In genomic region chr8:70630532-70631381, GRCm38 (mm10) we compare ENCODE assay signal across 8 mouse cellular contexts. TPM values are rescaled to one million over a fixed set of nuclear protein-coding genes. Genes with fewer than 3 reads are reported as not detected.
A peak's percentile ranks its signal among the peaks of the same experiment; 100 is the strongest.
DNase-seq lines count a peak whose midpoint lies in the region; ATAC-seq and TF ChIP-seq lines count a peak whose summit lies in the region.

No protein-coding gene starts in this region.

- DNase-seq in G1E (ENCODE audit: low spot score) = peak; percentile 43
- DNase-seq in adrenal gland, postnatal 36 days = peak; percentile 85 to 89
- DNase-seq in gastrocnemius, postnatal 25 days = peak; percentile 76
- peak; percentile 83 for DNase-seq in kidney, adult 11 months
- no peak for DNase-seq in lung, adult 2 months
- no peak for DNase-seq in thymus, postnatal 10 days (ENCODE audit: low spot score in 2 of 2)
- no peak for DNase-seq in ovary, postnatal 14 days (ENCODE audit: low spot score)

- TF ChIP-seq POLR2A in lung, adult 2 months (IDR thresholded peaks at IDR 0.05; ENCODE audit: borderline replicate concordance, extremely low read depth, low read depth, low read length) = no peak

- WGBS in lung, adult 2 months = 17% methylated on average over 22 of the region's 22 CpGs
- WGBS in neural tube, embryonic 14.5 days = 13% methylated on average over 22 of the region's 22 CpGs

- ATAC-seq in G1E (ENCODE audit: extremely low read depth, insufficient number of reproducible peaks, low FRiP score, poor library complexity, severe bottlenecking) = no peak
- 0 out of 2 replicates have a peak, but pooled peaks have one; percentile 9 for ATAC-seq in neural tube, embryonic 14.5 days (ENCODE audit: low read depth)

- peaks cover 15% of the 10 kb centered on the region for H3K9me3 ChIP-seq in G1E (replicated peaks)
- no peaks in the 10 kb centered on the region for H3K9me3 ChIP-seq in neural tube, embryonic 14.5 days (ENCODE audit: control insufficient read depth, low read length)

- H3K36me3 ChIP-seq in G1E (replicated peaks) = no peaks in the 10 kb centered on the region
- no peaks in the 10 kb centered on the region for H3K36me3 ChIP-seq in neural tube, embryonic 14.5 days (ENCODE audit: control insufficient read depth, insufficient read depth, low read length)

- H3K27ac ChIP-seq in neural tube, embryonic 14.5 days (ENCODE audit: low read depth, low read length) = no peak overlapping the region

- H3K4me3 ChIP-seq in G1E (ENCODE audit: low read depth, low read length) = no peak overlapping the region
- H3K4me3 ChIP-seq in lung, adult 2 months (replicated peaks; ENCODE audit: extremely low read depth, low read depth, low read length) = peak overlapping the region; percentile 1
- H3K4me3 ChIP-seq in neural tube, embryonic 14.5 days (ENCODE audit: low read depth, low read length) = peak overlapping the region; percentile 38; the same call in 1 of the 2 replicates

- no peaks in the 10 kb centered on the region for H3K27me3 ChIP-seq in G1E (ENCODE audit: insufficient read depth, low read length)
- H3K27me3 ChIP-seq in neural tube, embryonic 14.5 days (ENCODE audit: control insufficient read depth, insufficient read depth, low read length) = peaks cover 4% of the 10 kb centered on the region; the same call in 1 of the 2 replicates

- no peak for TF ChIP-seq CTCF in G1E (IDR thresholded peaks at IDR 0.05; ENCODE audit: low read depth, low read length)
- TF ChIP-seq CTCF in lung, adult 2 months (IDR thresholded peaks at IDR 0.05; ENCODE audit: insufficient read depth, low read length) = no peak

- H3K9ac ChIP-seq in neural tube, embryonic 14.5 days (replicated peaks; ENCODE audit: low read depth, low read length) = no peak overlapping the region

- H3K4me1 ChIP-seq in G1E (ENCODE audit: insufficient read depth, low read depth, low read length) = peaks cover 50% of the 10 kb centered on the region
- peaks cover 12% of the 10 kb centered on the region for H3K4me1 ChIP-seq in lung, adult 2 months (ENCODE audit: control insufficient read depth, insufficient read depth, low read length)
- H3K4me1 ChIP-seq in neural tube, embryonic 14.5 days (ENCODE audit: control insufficient read depth, insufficient read depth, low read length) = 0 out of 2 replicates have a peak, but pooled peaks cover 9% of the 10 kb centered on the region

- H3K4me2 ChIP-seq in neural tube, embryonic 14.5 days (ENCODE audit: low read depth, low read length) = no peak overlapping the region

RNA-seq across cellular contexts. Expression of gene Gdf15, which starts 1.5 kb away (rescaled TPM):
- not detected in 2 replicates for total RNA-seq in G1E (2014; fragmentation: Nextera tagmentation)
- total RNA-seq in G1E (2017) = not detected in 2 replicates
- 0.03 and 0.06 TPM in 2 replicates for polyA plus RNA-seq in G1E (2012)
- total RNA-seq in adrenal gland, postnatal 36 days (2021) = 1 to 10 TPM; 5.0 to 6.0 TPM
- under 1 TPM in 1 of 2 experiments, not detected in 1; 0.33 TPM for total RNA-seq in gastrocnemius, postnatal 25 days (2021)
- 5.4 and 6.6 TPM in 2 replicates for polyA plus RNA-seq in lung, adult 2 months (2012; rRNA removed)
- 0.54 TPM in 1 of 2 replicates, not detected in the other for polyA plus RNA-seq in neural tube, embryonic 14.5 days (2014; fragmentation: Nextera tagmentation; extraction: Ambion mirVana)

RNA-seq across cellular contexts. Expression of gene Lrrc25, which starts 14.8 kb away (rescaled TPM):
- total RNA-seq in G1E (2014; fragmentation: Nextera tagmentation) (1.3 and 2.6 TPM in 2 replicates), G1E (2017) (1.2 and 1.6 TPM in 2 replicates)
- 1.6 and 1.7 TPM in 2 replicates for polyA plus RNA-seq in G1E (2012)
- total RNA-seq in adrenal gland, postnatal 36 days (2021) = 1 to 10 TPM; 2.1 to 2.6 TPM
- under 1 TPM; 0.54 to 0.56 TPM for total RNA-seq in gastrocnemius, postnatal 25 days (2021)
- polyA plus RNA-seq in lung, adult 2 months (2012; rRNA removed) = 10.4 and 10.5 TPM in 2 replicates
- polyA plus RNA-seq in neural tube, embryonic 14.5 days (2014; fragmentation: Nextera tagmentation; extraction: Ambion mirVana) = 0.20 and 1.8 TPM in 2 replicates

RNA-seq across cellular contexts. Expression of gene Ssbp4, which starts 22.1 kb away (rescaled TPM):
- total RNA-seq in G1E (2014; fragmentation: Nextera tagmentation) (21.7 and 31.0 TPM in 2 replicates), G1E (2017) (51.7 and 114 TPM in 2 replicates)
- polyA plus RNA-seq in G1E (2012) = 606 and 1,025 TPM in 2 replicates
- total RNA-seq in adrenal gland, postnatal 36 days (2021) = 100 to 1,000 TPM in 1 of 2 experiments, 10 to 100 TPM in 1; 89.7 to 103 TPM
- 10 to 100 TPM; 15.4 to 20.0 TPM for total RNA-seq in gastrocnemius, postnatal 25 days (2021)
- 228 and 351 TPM in 2 replicates for polyA plus RNA-seq in lung, adult 2 months (2012; rRNA removed)
- polyA plus RNA-seq in neural tube, embryonic 14.5 days (2014; fragmentation: Nextera tagmentation; extraction: Ambion mirVana) = 163 and 240 TPM in 2 replicates

RNA-seq across cellular contexts. Expression of gene Pgpep1, which starts 29.4 kb away (rescaled TPM):
- 16.6 and 23.1 TPM in 2 replicates for total RNA-seq in G1E (2014; fragmentation: Nextera tagmentation)
- total RNA-seq in G1E (2017) = 9.4 and 9.5 TPM in 2 replicates
- polyA plus RNA-seq in G1E (2012) = 3.1 and 3.3 TPM in 2 replicates
- total RNA-seq in adrenal gland, postnatal 36 days (2021) = 100 to 1,000 TPM; 138 to 139 TPM
- 10 to 100 TPM; 18.6 to 22.6 TPM for total RNA-seq in gastrocnemius, postnatal 25 days (2021)
- polyA plus RNA-seq in lung, adult 2 months (2012; rRNA removed) = 32.2 and 33.7 TPM in 2 replicates
- polyA plus RNA-seq in neural tube, embryonic 14.5 days (2014; fragmentation: Nextera tagmentation; extraction: Ambion mirVana) = 74.5 and 85.2 TPM in 2 replicates

RNA-seq across cellular contexts. Expression of gene Isyna1, which starts 36.6 kb away (rescaled TPM):
- 22.9 and 24.4 TPM in 2 replicates for total RNA-seq in G1E (2014; fragmentation: Nextera tagmentation)
- total RNA-seq in G1E (2017) = 35.8 and 36.8 TPM in 2 replicates
- polyA plus RNA-seq in G1E (2012) = 141 and 157 TPM in 2 replicates
- total RNA-seq in adrenal gland, postnatal 36 days (2021) = 100 to 1,000 TPM in 1 of 2 experiments, 10 to 100 TPM in 1; 98.7 to 260 TPM
- 10 to 100 TPM in 1 of 2 experiments, 1 to 10 TPM in 1; 4.7 to 10.3 TPM for total RNA-seq in gastrocnemius, postnatal 25 days (2021)
- 102 and 112 TPM in 2 replicates for polyA plus RNA-seq in lung, adult 2 months (2012; rRNA removed)
- 65.5 and 73.3 TPM in 2 replicates for polyA plus RNA-seq in neural tube, embryonic 14.5 days (2014; fragmentation: Nextera tagmentation; extraction: Ambion mirVana)

Comparison
In these comparisons a context has a peak if more than half of its experiments do, and no peak if none do; other contexts are left out.
1. DNase-seq: peak in G1E (single experiment), adrenal gland, postnatal 36 days (2 of 2), gastrocnemius, postnatal 25 days (single experiment) and kidney, adult 11 months (single experiment); none in lung, adult 2 months (single experiment), thymus, postnatal 10 days (0 of 2) and ovary, postnatal 14 days (single experiment).
2. RNA of gene Gdf15, which starts 1.5 kb away (total RNA-seq): 5.0 to 6.0 TPM in adrenal gland, postnatal 36 days; 0.33 TPM in gastrocnemius, postnatal 25 days and not detected in G1E; every median in the first group is over 4 times any median in the second.